Mouse (Mus musculus): ENCODE data around the gene Dact3. TPM values are rescaled to one million over a fixed set of nuclear protein-coding genes. Genes with fewer than 3 reads are reported as not detected.

The Dact3 gene
- polyA plus RNA-seq, 2 experiments, result 0.14 to 0.68 TPM

DNA sequence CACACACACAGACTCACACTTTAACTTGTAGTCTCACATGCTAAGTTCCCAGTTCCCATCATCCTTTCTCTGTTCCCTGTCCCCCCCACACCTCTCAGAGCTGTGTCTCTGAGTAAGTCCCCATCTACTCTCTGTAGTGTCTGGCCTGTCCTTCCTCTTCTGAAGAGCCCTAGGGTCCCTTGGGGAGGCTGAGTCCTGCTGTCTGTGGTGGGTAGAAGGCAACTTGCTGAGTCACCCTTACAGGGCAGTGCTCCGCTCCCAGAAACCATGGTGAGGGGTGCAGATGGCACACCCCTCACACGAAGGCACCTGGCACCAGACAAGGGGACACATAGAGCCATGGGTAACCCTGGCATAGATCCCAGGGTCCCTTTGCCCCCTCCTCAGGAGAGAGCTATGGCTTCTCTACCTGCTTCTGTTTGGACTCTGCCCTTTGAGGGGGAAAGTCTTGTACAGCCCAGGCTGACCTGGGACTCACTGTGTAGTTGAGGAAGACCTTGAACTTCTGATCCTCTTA is 28.4 kb downstream of the Dact3 start:
- Histone ChIP-seq H3K4me1 (replicated peaks; ENCODE audit: control insufficient read depth in 2 of 2, insufficient read depth in 2 of 2, low read length in 1 of 2) (peaks cover 0 to 18% of the 10 kb centered on the region in 2 experiments; a peak in 3 of 4 replicates), H3K4me2 (ENCODE audit: low read depth) (no peak overlapping the region), H3K27ac (no peak overlapping the region), H3K27me3 (ENCODE audit: control insufficient read depth, insufficient read depth, low read length) (no peaks in the 10 kb centered on the region; the same call in 1 of the 2 replicates), H3K4me3 (ENCODE audit: insufficient read depth in 1 of 2, low read depth in 2 of 2, low read length in 2 of 2) (no peak overlapping the region), H3K9me3 (ENCODE audit: control insufficient read depth, low read length) (no peaks in the 10 kb centered on the region), H3K9ac (replicated peaks) (no peak overlapping the region), H3K36me3 (replicated peaks; ENCODE audit: control insufficient read depth, insufficient read depth, low read depth) (no peaks in the 10 kb centered on the region)
- WGBS (ENCODE audit: insufficient replicate concordance), result 14% methylated on average over 2 of the region's 2 CpGs
- TF ChIP-seq EP300 (IDR thresholded peaks at IDR 0.05; ENCODE audit: low read depth) (no peak), CTCF (IDR thresholded peaks at IDR 0.05; ENCODE audit: low read depth) (no peak)
- DNase-seq (ENCODE audit: low read depth in 3 of 3, low spot score in 3 of 3), result no peak
- ATAC-seq (ENCODE audit: insufficient read depth), result no peak

DNA sequence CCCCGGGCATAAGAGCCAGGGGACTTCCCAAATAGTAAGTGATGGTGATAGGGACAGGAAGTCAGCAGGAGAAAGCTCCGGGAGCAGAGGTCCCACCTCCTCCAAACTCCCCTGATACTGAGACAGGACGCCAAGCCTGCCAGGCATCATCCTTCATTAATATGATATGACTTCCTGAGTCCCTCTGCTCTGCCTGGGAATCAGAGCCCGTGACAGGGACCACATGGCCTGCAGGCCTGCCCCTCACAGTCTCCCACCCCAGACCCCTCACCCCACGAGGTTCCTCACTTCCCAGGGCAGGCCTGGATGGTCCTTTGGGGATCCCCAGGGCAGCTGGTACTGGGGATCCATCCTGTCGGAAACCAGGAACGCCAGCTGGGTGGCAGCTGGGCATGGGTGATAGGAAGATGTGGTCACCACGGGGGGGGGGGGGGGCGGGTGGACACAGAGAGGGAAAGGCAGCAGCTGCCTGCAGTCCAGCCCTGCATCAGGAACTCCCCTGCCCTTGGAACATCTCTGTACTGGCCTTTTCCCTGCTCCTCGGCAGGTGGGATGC is 29.1 kb downstream of the Dact3 start:
- peaks cover 0 to 18% of the 10 kb centered on the region in 2 experiments; a peak in 3 of 4 replicates for H3K4me1 ChIP-seq (replicated peaks; ENCODE audit: control insufficient read depth in 2 of 2, insufficient read depth in 2 of 2, low read length in 1 of 2)
- no peak overlapping the region for H3K27ac ChIP-seq
- DNase-seq (ENCODE audit: low read depth in 3 of 3, low spot score in 3 of 3), result no peak

DNA sequence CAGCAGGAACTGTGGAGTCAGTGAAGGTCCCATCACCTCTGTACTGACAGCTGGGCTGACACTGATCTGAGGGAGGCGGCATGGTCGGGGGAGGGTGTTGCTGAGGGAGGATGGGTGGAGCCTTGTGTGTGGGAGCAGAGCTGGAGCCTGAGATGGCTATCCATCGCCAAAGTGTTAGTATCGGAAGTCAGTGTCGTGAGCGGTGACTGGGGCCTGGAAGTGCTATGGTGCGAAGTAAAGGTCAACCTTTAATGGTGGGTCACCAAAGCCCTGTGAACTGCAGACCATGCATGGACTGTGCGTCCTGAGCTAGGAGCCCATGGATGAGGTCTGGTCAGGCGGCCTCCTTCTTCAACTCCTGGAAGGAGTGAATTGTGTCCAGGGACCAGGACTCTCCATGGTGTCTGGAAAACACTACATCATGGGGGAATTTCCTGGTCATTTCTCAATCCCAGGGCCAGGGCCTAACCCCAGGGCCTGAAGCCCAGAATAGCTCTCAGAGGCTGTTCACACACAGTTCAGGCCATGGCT is 30.4 kb downstream of the Dact3 start:
- H3K36me3 ChIP-seq (replicated peaks; ENCODE audit: control insufficient read depth, insufficient read depth, low read depth), result no peaks in the 10 kb centered on the region
- 27% methylated on average over 9 of the region's 9 CpGs for WGBS (ENCODE audit: insufficient replicate concordance)
- no peak overlapping the region for H3K27ac ChIP-seq
- H3K9ac ChIP-seq (replicated peaks), result no peak overlapping the region
- H3K4me2 ChIP-seq (ENCODE audit: low read depth), result no peak overlapping the region
- peaks cover 0 to 17% of the 10 kb centered on the region in 2 experiments; a peak in 3 of 4 replicates for H3K4me1 ChIP-seq (replicated peaks; ENCODE audit: control insufficient read depth in 2 of 2, insufficient read depth in 2 of 2, low read length in 1 of 2)
- no peak for TF ChIP-seq CTCF (IDR thresholded peaks at IDR 0.05; ENCODE audit: low read depth)
- no peak for TF ChIP-seq EP300 (IDR thresholded peaks at IDR 0.05; ENCODE audit: low read depth)
- no peak overlapping the region for H3K4me3 ChIP-seq (ENCODE audit: insufficient read depth in 1 of 2, low read depth in 2 of 2, low read length in 2 of 2)
- DNase-seq (ENCODE audit: low read depth in 3 of 3, low spot score in 3 of 3) (no peak), ATAC-seq (ENCODE audit: insufficient read depth) (peak; percentile 31; the same call in 1 of the 2 replicates)
- no peaks in the 10 kb centered on the region; the same call in 1 of the 2 replicates for H3K27me3 ChIP-seq (ENCODE audit: control insufficient read depth, insufficient read depth, low read length)
- H3K9me3 ChIP-seq (ENCODE audit: control insufficient read depth, low read length), result no peaks in the 10 kb centered on the region

More for the DNA sequence above, 29.1 kb downstream of the Dact3 start:
- no peak overlapping the region for H3K4me3 ChIP-seq (ENCODE audit: insufficient read depth in 1 of 2, low read depth in 2 of 2, low read length in 2 of 2)
- WGBS (ENCODE audit: insufficient replicate concordance), result 30% methylated on average over 9 of the region's 10 CpGs
- no peak overlapping the region for H3K9ac ChIP-seq (replicated peaks)
- no peak for ATAC-seq (ENCODE audit: insufficient read depth)
- H3K27me3 ChIP-seq (ENCODE audit: control insufficient read depth, insufficient read depth, low read length), result no peaks in the 10 kb centered on the region; the same call in 1 of the 2 replicates
- H3K4me2 ChIP-seq (ENCODE audit: low read depth), result no peak overlapping the region
- TF ChIP-seq CTCF (IDR thresholded peaks at IDR 0.05; ENCODE audit: low read depth) (no peak), EP300 (IDR thresholded peaks at IDR 0.05; ENCODE audit: low read depth) (no peak)
- H3K36me3 ChIP-seq (replicated peaks; ENCODE audit: control insufficient read depth, insufficient read depth, low read depth), result no peaks in the 10 kb centered on the region
- H3K9me3 ChIP-seq (ENCODE audit: control insufficient read depth, low read length), result no peaks in the 10 kb centered on the region

DNA sequence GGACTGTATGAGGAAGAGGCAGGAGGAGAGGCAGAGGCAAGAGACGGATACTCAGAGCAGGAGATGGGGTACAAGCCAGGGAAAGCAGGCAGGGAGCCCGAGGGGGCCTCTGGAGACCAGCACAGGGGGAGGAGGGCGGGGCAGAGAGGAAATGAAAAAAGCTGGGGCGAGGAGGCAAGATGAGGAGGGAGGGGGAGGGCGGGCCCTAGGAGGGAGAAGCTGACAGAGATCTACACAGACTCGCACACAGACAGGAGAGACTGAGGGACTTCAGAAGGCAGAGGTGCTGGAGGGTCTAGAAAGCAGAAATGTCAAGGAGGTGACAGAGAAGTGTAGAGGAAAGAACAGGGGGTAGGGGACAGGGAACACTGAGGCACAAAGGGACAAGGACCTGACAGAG is 31.2 kb downstream of the Dact3 start, which contains the start of gene Ptgir:
TSS of gene Ptgir (plus strand) at position 210 of the 400 bp plus-strand sequence.
- DNase-seq (ENCODE audit: low read depth in 3 of 3, low spot score in 3 of 3), result no peak
- H3K9ac ChIP-seq (replicated peaks), result no peak within 1 kb of the TSS
- H3K4me2 ChIP-seq (ENCODE audit: low read depth), result no peak within 1 kb of the TSS
- no peak within 1 kb of the TSS for H3K4me3 ChIP-seq (ENCODE audit: insufficient read depth in 1 of 2, low read depth in 2 of 2, low read length in 2 of 2)
- ATAC-seq (ENCODE audit: insufficient read depth), result no peak
- no peaks in the 10 kb centered on the region for H3K9me3 ChIP-seq (ENCODE audit: control insufficient read depth, low read length)
- no peaks in the 10 kb centered on the region for H3K36me3 ChIP-seq (replicated peaks; ENCODE audit: control insufficient read depth, insufficient read depth, low read depth)
- 9% methylated on average over 6 of the region's 6 CpGs for WGBS (ENCODE audit: insufficient replicate concordance)
- H3K4me1 ChIP-seq (replicated peaks; ENCODE audit: control insufficient read depth in 2 of 2, insufficient read depth in 2 of 2, low read length in 1 of 2), result peaks cover 0 to 16% of the 10 kb centered on the region in 2 experiments; a peak in 3 of 4 replicates
- H3K27me3 ChIP-seq (ENCODE audit: control insufficient read depth, insufficient read depth, low read length), result no peaks in the 10 kb centered on the region; the same call in 1 of the 2 replicates
- no peak for TF ChIP-seq EP300 (IDR thresholded peaks at IDR 0.05; ENCODE audit: low read depth)
- no peak for TF ChIP-seq CTCF (IDR thresholded peaks at IDR 0.05; ENCODE audit: low read depth)
- no peak within 1 kb of the TSS for H3K27ac ChIP-seq

DNA sequence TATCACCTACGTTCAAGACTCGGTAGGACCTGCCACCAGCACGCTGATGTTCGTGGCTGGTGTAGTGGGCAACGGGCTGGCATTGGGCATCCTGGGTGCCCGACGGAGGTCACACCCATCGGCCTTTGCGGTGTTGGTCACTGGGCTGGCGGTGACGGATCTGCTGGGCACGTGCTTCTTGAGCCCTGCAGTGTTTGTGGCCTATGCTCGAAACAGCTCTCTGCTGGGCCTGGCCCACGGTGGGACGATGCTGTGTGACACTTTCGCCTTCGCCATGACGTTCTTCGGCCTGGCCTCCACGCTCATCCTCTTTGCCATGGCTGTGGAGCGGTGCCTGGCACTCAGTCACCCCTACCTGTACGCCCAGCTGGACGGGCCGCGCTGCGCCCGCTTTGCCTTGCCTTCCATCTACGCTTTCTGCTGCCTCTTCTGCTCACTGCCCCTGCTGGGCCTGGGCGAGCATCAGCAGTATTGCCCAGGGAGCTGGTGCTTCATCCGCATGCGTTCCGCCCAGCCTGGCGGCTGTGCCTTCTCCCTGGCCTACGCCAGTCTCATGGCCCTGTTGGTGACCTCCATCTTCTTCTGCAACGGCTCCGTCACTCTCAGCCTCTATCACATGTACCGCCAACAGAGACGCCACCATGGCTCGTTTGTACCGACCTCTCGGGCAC is 31.9 kb downstream of the Dact3 start:
- DNase-seq (ENCODE audit: low read depth in 3 of 3, low spot score in 3 of 3), result no peak
- H3K4me3 ChIP-seq (ENCODE audit: insufficient read depth in 1 of 2, low read depth in 2 of 2, low read length in 2 of 2), result no peak overlapping the region
- no peaks in the 10 kb centered on the region for H3K9me3 ChIP-seq (ENCODE audit: control insufficient read depth, low read length)
- no peak overlapping the region for H3K27ac ChIP-seq
- no peak for ATAC-seq (ENCODE audit: insufficient read depth)
- H3K9ac ChIP-seq (replicated peaks), result no peak overlapping the region
- WGBS (ENCODE audit: insufficient replicate concordance), result 82% methylated on average over 41 of the region's 41 CpGs
- no peaks in the 10 kb centered on the region for H3K36me3 ChIP-seq (replicated peaks; ENCODE audit: control insufficient read depth, insufficient read depth, low read depth)
- H3K27me3 ChIP-seq (ENCODE audit: control insufficient read depth, insufficient read depth, low read length), result no peaks in the 10 kb centered on the region; the same call in 1 of the 2 replicates
- H3K4me2 ChIP-seq (ENCODE audit: low read depth), result no peak overlapping the region
- H3K4me1 ChIP-seq (replicated peaks; ENCODE audit: control insufficient read depth in 2 of 2, insufficient read depth in 2 of 2, low read length in 1 of 2), result peaks cover 0 to 16% of the 10 kb centered on the region in 2 experiments; a peak in 3 of 4 replicates
- no peak for TF ChIP-seq CTCF (IDR thresholded peaks at IDR 0.05; ENCODE audit: low read depth)
- TF ChIP-seq EP300 (IDR thresholded peaks at IDR 0.05; ENCODE audit: low read depth), result no peak

Data from liver, embryonic 14.5 days (tissue).